Mouse (Mus musculus) intestine, embryonic 14.5 days (tissue): ENCODE measurements at regions not wholly inside any gene's neighbourhood (a gene's known extent, or its start where the extent isn't known, plus 50 kb on each side); places are given as distances from the start of the nearest gene placed in this dataset.

Experiments
- ATAC-seq: fragments of 200-750 bp; cut with Nextera tagmentation; replicated peaks from 2 replicates; pipeline ENCODE4 v1.8.0; 2017; ENCODE audit warnings: low read depth, moderate number of reproducible peaks, moderate TSS enrichment, moderate library complexity; ENCODE audit not compliant: low FRiP score, low TSS enrichment
- DNase-seq: peaks from one replicate; pipeline ENCODE4 v3.0.0-alpha.2; 2018; ENCODE audit warnings: low spot score
- H3K27ac ChIP-seq: fragments of 300-500 bp; sonication (generic); 2 replicates; pipeline ENCODE4 v1.5.1; 2014; ENCODE audit warnings: low read depth, mild to moderate bottlenecking, control low read depth
- H3K27me3 ChIP-seq: fragments of 300-500 bp; sonication (generic); replicated peaks from 2 replicates; pipeline ENCODE4 v1.6.1; 2014; ENCODE audit warnings: low read length, control low read depth; ENCODE audit not compliant: control insufficient read depth, insufficient read depth
- H3K36me3 ChIP-seq: fragments of 300-500 bp; sonication (generic); 2 replicates; pipeline ENCODE4 v1.6.1; 2014; ENCODE audit warnings: low read length, control low read depth; ENCODE audit not compliant: control insufficient read depth, insufficient read depth
- H3K4me1 ChIP-seq: fragments of 300-500 bp; sonication (generic); replicated peaks from 2 replicates; pipeline ENCODE4 v1.6.1; 2014; ENCODE audit warnings: low read length, control low read depth, mixed read lengths; ENCODE audit not compliant: control insufficient read depth, insufficient read depth
- H3K4me2 ChIP-seq: fragments of 300-500 bp; sonication (generic); 2 replicates; pipeline ENCODE4 v1.6.1; 2014; ENCODE audit warnings: low read length
- H3K4me3 ChIP-seq: fragments of 300-500 bp; sonication (generic); 2 replicates; pipeline ENCODE4 v1.5.1; 2014; ENCODE audit warnings: low read depth, low read length, control low read depth, mixed read lengths
- H3K9ac ChIP-seq: fragments of 300-500 bp; sonication (generic); 2 replicates; pipeline ENCODE4 v1.6.1; 2014; ENCODE audit warnings: mild to moderate bottlenecking, low read length
- H3K9me3 ChIP-seq: fragments of 300-500 bp; sonication (generic); 2 replicates; pipeline ENCODE4 v1.6.1; 2016; ENCODE audit warnings: low read length, control low read depth; ENCODE audit not compliant: control insufficient read depth
- WGBS: fragments of 180-500 bp; shearing (Covaris S2); extraction: QIAGEN DNeasy Blood & Tissue Kit; methylation state at CpG from one replicate; pipeline ENCODE4 v1.1.7; 2014; 5-methylcytosine and 5-hydroxymethylcytosine counted together

DNA sequence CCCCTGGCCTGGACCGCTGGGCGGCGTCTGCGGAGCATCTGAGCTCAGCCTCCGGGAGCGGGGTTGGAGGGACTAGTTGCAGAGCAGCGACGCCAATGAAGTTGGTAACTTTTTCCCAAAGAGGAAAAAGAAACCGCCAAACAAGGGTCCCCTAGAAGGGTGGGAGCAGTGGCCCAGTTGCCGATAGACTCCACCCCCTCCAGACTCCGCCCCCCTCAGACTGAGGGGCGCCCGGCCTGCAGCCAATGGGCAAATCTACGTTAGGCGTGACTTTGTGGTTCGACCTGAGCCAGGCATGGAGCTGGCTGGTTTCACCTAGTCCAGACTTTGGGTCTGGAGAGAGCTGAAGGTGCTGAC lies 76.8 kb upstream of the Hmga2 start:
- ATAC-seq (peak; percentile 75), DNase-seq (no peak)
- peak overlapping the region; percentile 94 for H3K27ac ChIP-seq
- H3K27me3 ChIP-seq: no peaks in the 10 kb centered on the region
- H3K9ac ChIP-seq: peak overlapping the region; percentile 75
- H3K36me3 ChIP-seq: no peaks in the 10 kb centered on the region
- WGBS: 2% methylated on average over 16 of the region's 16 CpGs
- H3K9me3 ChIP-seq: no peaks in the 10 kb centered on the region
- peak overlapping the region; percentile 100 for H3K4me2 ChIP-seq
- H3K4me3 ChIP-seq: peak overlapping the region; percentile 59
- H3K4me1 ChIP-seq: peaks cover 11% of the 10 kb centered on the region

- Histone ChIP-seq H3K36me3 (no peaks in the 10 kb centered on the region), H3K27me3 (no peaks in the 10 kb centered on the region), H3K4me2 (peak overlapping the region; percentile 100), H3K27ac (peak overlapping the region; percentile 94), H3K9ac (peak overlapping the region; percentile 75), H3K9me3 (no peaks in the 10 kb centered on the region), H3K4me3 (peak overlapping the region; percentile 59), H3K4me1 (peaks cover 8% of the 10 kb centered on the region)
- peak; percentile 84 for ATAC-seq
- under 1% methylated on average over 55 of the region's 56 CpGs for WGBS
- peak; percentile 86 for DNase-seq
These were observed 76.2 kb upstream of the Hmga2 start for GRCm38 (mm10) chr10:120552341-120553096.

GRCm38 (mm10) chr10:120551851-120552281 lies 75.6 kb upstream of the Hmga2 start:
- ATAC-seq (0 out of 2 replicates have a peak, but pooled peaks have one; percentile 30), DNase-seq (peak; percentile 75)
- no peaks in the 10 kb centered on the region for H3K36me3 ChIP-seq
- H3K9ac ChIP-seq: peak overlapping the region; percentile 75
- H3K4me1 ChIP-seq: peaks cover 9% of the 10 kb centered on the region
- H3K9me3 ChIP-seq: no peaks in the 10 kb centered on the region
- peak overlapping the region; percentile 59 for H3K4me3 ChIP-seq
- peak overlapping the region; percentile 94 for H3K27ac ChIP-seq
- H3K27me3 ChIP-seq: no peaks in the 10 kb centered on the region
- under 1% methylated on average over 18 of the region's 18 CpGs for WGBS
- H3K4me2 ChIP-seq: peak overlapping the region; percentile 100

DNA sequence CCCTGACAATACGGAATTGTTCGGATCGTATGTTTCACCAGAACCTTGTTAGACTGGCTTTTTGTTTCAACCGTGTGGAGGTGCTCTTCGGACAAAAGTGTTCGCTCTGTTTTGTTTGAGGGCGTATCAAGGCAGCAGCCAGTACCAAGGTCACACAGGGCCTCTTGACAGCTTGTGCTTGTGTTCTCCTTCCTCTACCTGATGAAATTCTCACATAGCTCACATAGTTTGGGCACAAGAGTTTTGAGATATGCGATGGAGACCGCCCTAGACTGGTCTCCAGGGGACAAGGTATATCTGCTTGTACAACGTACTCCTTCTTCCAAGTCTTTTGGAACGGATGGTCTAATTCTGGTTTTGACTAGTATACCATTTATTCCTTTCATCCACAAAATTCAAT lies 70.9 kb upstream of the Hmga2 start:
- Histone ChIP-seq H3K4me2 (no peak overlapping the region), H3K27ac (no peak overlapping the region), H3K36me3 (no peaks in the 10 kb centered on the region), H3K9me3 (no peaks in the 10 kb centered on the region), H3K27me3 (no peaks in the 10 kb centered on the region), H3K4me1 (peaks cover 15% of the 10 kb centered on the region), H3K4me3 (no peak overlapping the region), H3K9ac (no peak overlapping the region)
- no peak for ATAC-seq
- 84% methylated on average over 11 of the region's 11 CpGs for WGBS
- DNase-seq: no peak

- DNase-seq: no peak
- ATAC-seq: no peak
- Histone ChIP-seq H3K27ac (no peak overlapping the region), H3K4me2 (no peak overlapping the region), H3K9me3 (no peaks in the 10 kb centered on the region), H3K4me3 (no peak overlapping the region), H3K27me3 (no peaks in the 10 kb centered on the region), H3K9ac (no peak overlapping the region), H3K4me1 (peaks cover 13% of the 10 kb centered on the region), H3K36me3 (no peaks in the 10 kb centered on the region)
- WGBS: 92% methylated on average over 7 of the region's 7 CpGs
These were observed 65.3 kb upstream of the Hmga2 start for GRCm38 (mm10) chr10:120541618-120542017.

GRCm38 (mm10) chr10:120538561-120538960 lies 62.3 kb upstream of the Hmga2 start:
- DNase-seq: no peak
- H3K4me3 ChIP-seq: no peak overlapping the region
- H3K36me3 ChIP-seq: no peaks in the 10 kb centered on the region
- no peak overlapping the region for H3K4me2 ChIP-seq
- no peaks in the 10 kb centered on the region for H3K9me3 ChIP-seq
- H3K27ac ChIP-seq: no peak overlapping the region
- no peaks in the 10 kb centered on the region for H3K27me3 ChIP-seq
- H3K4me1 ChIP-seq: peaks cover 8% of the 10 kb centered on the region; the same call in 1 of the 2 replicates
- ATAC-seq: no peak
- H3K9ac ChIP-seq: no peak overlapping the region
- 51% methylated on average over 7 of the region's 7 CpGs for WGBS

DNA sequence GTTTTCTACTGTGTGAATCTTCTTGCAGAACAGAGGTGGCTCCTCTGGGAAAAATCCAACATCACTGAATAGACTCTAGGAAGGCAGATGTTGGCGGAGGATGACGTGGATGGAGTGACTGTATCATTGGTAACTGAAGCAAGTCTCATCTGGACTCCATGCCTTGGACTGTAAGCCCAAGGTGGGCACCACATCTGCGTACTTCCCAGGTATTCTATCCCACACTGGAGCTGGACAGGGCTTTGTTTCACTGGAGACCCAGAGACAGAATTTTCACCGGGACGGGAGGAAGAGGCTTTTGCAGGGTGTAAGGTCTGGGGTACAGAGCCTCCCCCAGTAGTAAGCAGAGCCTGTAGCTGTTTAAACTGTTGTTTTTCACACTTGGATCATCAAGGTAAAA lies 52.1 kb upstream of the Hmga2 start:
- Histone ChIP-seq H3K4me2 (no peak overlapping the region), H3K4me3 (no peak overlapping the region), H3K27ac (no peak overlapping the region), H3K36me3 (no peaks in the 10 kb centered on the region), H3K4me1 (no peaks in the 10 kb centered on the region), H3K27me3 (no peaks in the 10 kb centered on the region), H3K9me3 (no peaks in the 10 kb centered on the region), H3K9ac (no peak overlapping the region)
- WGBS: 92% methylated on average over 5 of the region's 5 CpGs
- ATAC-seq (no peak), DNase-seq (no peak)

DNA sequence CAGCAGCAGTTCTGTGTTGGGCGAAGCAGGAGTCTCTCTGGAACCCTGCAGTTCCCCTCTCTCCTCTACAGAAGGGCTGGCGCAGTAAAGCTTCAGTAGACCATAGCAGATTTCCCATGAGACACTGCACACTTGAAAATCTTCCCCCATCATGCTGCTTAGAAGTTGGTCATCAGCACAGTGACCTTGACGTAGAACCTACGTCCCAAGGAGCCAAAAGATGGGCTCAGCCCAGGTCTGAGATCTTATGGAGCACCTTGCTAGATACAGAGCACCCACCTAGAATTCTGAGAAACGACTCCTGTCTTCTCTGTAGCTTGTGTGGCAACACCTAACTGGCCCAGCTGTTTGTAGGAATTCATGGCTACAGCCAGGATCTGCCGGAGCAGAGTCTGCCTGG lies 51.7 kb upstream of the Hmga2 start:
- DNase-seq: no peak
- WGBS: 89% methylated on average over 6 of the region's 6 CpGs
- no peak overlapping the region for H3K4me3 ChIP-seq
- no peak for ATAC-seq
- H3K27me3 ChIP-seq: no peaks in the 10 kb centered on the region
- no peaks in the 10 kb centered on the region for H3K4me1 ChIP-seq
- no peak overlapping the region for H3K9ac ChIP-seq
- no peaks in the 10 kb centered on the region for H3K36me3 ChIP-seq
- no peaks in the 10 kb centered on the region for H3K9me3 ChIP-seq
- no peak overlapping the region for H3K27ac ChIP-seq
- H3K4me2 ChIP-seq: no peak overlapping the region

GRCm38 (mm10) chr10:120526991-120527390 lies 50.7 kb upstream of the Hmga2 start:
- no peak overlapping the region for H3K4me3 ChIP-seq
- no peak for DNase-seq
- no peak overlapping the region for H3K9ac ChIP-seq
- H3K27ac ChIP-seq: no peak overlapping the region
- H3K4me2 ChIP-seq: no peak overlapping the region
- no peak for ATAC-seq
- H3K4me1 ChIP-seq: no peaks in the 10 kb centered on the region
- no peaks in the 10 kb centered on the region for H3K36me3 ChIP-seq
- no peaks in the 10 kb centered on the region for H3K9me3 ChIP-seq
- WGBS: 86% methylated on average over 6 of the region's 6 CpGs
- no peaks in the 10 kb centered on the region for H3K27me3 ChIP-seq
